Mouse (Mus musculus): Measurements from ENCODE around the gene Gm21083. TPM values are rescaled to one million over a fixed set of nuclear protein-coding genes. Genes with fewer than 3 reads are reported as not detected.
"Not testable (repeated sequence)": the region's sequence is repeated elsewhere in the genome, so short reads cannot be mapped to it uniquely, and the experiment has no call there.

Gm21083 gene
- polyA plus RNA-seq, 1 experiment from 2014 or later: 0.33 TPM

DNA sequence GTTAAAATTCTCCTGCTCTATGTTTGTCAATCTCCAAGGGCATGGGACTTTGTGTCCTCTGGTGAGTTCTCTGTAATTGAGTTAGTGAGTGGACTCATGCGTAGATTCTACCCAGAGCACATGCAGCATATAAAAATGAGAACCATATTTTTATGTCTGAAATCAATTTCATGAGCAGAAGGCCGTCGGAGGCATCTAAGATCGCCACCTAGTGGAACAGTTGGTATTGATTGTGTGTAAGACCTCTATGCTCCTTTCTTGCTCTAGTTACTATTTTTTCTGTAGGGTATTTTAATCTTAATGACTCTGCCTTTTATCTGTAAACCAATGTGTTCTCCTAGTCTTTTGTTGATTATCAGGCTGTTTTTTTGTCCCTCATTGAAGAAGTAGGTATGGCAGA, 23.2 kb downstream of the Gm21083 start:
- H3K4me3 ChIP-seq; H3K4me2 ChIP-seq (replicated peaks); H3K9ac ChIP-seq; H3K27me3 ChIP-seq; H3K27ac ChIP-seq; ATAC-seq (ENCODE audit: low FRiP score, low read depth); H3K36me3 ChIP-seq; H3K4me1 ChIP-seq: not testable (repeated sequence)
- WGBS: 34% methylated on average over 4 of the region's 4 CpGs
- H3K9me3 ChIP-seq: peaks cover 21% of the 10 kb centered on the region

DNA sequence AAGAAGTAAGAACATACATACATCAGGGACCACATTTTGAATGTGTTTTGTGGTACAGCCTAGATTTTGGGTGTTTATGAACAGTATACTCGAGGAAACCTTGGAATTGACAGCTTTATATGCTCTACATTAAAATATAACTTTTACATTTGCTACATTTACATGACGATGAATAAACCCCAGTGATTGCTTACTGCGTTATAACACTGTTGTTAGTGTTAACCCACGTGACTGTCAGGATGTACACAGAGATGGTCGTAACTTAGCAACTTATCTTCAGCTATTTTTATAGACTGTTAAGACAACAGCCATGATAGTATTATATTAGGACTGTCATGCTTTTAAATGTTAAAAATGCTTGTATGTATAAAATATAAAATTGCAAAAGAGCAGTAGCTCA, 24.3 kb downstream of the Gm21083 start:
- not testable (repeated sequence) for H3K27me3 ChIP-seq; H3K9ac ChIP-seq; H3K4me3 ChIP-seq; H3K4me1 ChIP-seq; H3K36me3 ChIP-seq; H3K4me2 ChIP-seq (replicated peaks); ATAC-seq (ENCODE audit: low FRiP score, low read depth); H3K27ac ChIP-seq
- 65% methylated on average over 5 of the region's 5 CpGs for WGBS
- peaks cover 18% of the 10 kb centered on the region for H3K9me3 ChIP-seq

DNA sequence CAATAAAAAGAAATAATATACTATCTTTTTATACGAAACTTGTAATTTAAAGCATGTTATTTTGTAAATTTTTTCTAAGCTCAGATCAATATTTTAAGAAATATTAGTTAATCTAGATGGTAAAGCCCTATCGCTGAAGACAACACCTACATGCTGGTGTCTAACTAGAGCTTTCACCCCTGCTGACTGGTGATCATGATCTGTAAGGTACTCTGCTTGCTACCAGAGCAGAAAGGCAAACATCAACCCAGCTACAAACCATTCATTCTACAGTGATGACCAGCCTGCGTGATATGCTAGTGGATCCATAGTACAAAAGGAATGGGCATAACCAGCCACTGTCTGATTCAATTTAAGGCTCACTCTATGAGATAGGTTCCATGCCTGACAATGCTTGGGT, 24.8 kb downstream of the Gm21083 start:
- ATAC-seq (ENCODE audit: low FRiP score, low read depth); H3K4me1 ChIP-seq; H3K9ac ChIP-seq; H3K27ac ChIP-seq; H3K4me2 ChIP-seq (replicated peaks); H3K4me3 ChIP-seq; H3K36me3 ChIP-seq; H3K27me3 ChIP-seq: not testable (repeated sequence)
- 77% methylated on average over 3 of the region's 3 CpGs for WGBS
- peaks cover 22% of the 10 kb centered on the region for H3K9me3 ChIP-seq

DNA sequence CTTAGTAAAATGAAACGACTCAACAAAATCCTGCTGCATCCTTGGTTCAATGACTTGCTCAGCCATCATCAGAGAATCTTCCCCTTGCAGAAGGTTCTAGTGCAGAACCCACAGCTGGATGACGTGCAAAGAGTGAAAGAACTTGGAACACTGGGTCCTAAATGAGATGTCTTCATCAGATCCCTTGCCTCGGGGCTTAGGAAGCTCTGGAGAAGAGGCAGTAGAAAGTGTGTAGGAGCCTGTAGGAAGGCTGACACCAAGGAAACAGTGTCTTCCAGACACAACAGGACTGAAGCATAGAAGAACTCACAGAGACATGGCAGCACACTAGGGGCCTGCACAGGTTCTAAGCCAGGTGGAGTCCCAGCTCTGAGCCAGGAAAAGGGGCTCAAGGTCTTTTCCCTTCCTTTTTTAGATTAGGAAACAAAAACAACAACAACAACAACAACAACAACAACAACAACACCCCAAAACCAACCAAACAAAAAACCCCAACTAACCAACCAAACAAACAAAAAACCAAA, 25.4 kb downstream of the Gm21083 start:
- ATAC-seq (ENCODE audit: low FRiP score, low read depth); H3K27ac ChIP-seq; H3K9ac ChIP-seq; H3K27me3 ChIP-seq; H3K4me1 ChIP-seq; H3K36me3 ChIP-seq; H3K4me3 ChIP-seq; H3K4me2 ChIP-seq (replicated peaks): not testable (repeated sequence)
- peaks cover 22% of the 10 kb centered on the region for H3K9me3 ChIP-seq
- 59% methylated on average over 3 of the region's 3 CpGs for WGBS

DNA sequence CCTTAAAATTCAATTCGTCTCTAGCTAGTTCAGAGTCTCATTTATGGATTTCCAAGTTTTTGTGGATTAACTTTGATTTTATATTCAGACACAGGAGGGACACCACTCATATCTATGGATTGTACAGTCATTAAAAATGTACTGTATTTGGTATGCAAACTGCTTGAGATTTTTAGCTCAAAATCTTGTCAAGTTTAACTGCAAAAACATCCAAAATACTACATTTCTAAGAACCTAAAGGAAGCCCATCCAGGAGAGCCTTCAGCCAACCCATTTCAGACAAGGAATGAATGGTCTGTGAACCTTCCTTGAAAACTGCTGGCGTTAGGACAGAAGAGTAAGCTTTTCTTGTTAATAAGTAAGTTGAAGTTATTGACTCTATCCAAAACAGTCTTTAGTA, 25.9 kb downstream of the Gm21083 start:
- H3K27me3 ChIP-seq; H3K9ac ChIP-seq; H3K4me2 ChIP-seq (replicated peaks); H3K4me3 ChIP-seq; H3K36me3 ChIP-seq; ATAC-seq (ENCODE audit: low FRiP score, low read depth); H3K27ac ChIP-seq; H3K4me1 ChIP-seq: not testable (repeated sequence)
- 63% methylated on average over 2 of the region's 2 CpGs for WGBS
- H3K9me3 ChIP-seq: peaks cover 22% of the 10 kb centered on the region

DNA sequence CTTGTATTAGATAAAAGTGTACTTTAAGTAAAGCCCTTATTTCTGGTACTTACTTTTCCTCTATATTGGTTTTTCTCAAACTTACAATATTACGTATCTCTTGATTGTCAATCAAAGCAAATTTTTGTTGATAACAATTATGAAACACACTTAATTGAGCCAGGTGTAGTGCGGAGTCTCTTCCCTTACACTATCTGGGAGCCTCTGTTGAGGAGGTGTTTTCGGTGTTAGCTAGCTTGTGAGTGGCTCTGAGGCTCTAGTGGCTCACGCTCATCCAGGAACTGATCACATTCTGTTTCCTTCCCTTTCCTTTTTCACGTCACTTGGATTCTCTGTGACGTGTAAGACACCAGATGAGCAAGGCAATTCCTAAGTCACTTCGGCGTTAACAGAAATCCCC, 26.5 kb downstream of the Gm21083 start:
- not testable (repeated sequence) for H3K27me3 ChIP-seq; ATAC-seq (ENCODE audit: low FRiP score, low read depth); H3K27ac ChIP-seq; H3K9ac ChIP-seq; H3K4me2 ChIP-seq (replicated peaks); H3K4me3 ChIP-seq; H3K4me1 ChIP-seq; H3K36me3 ChIP-seq
- WGBS: 74% methylated on average over 8 of the region's 8 CpGs
- peaks cover 22% of the 10 kb centered on the region for H3K9me3 ChIP-seq

DNA sequence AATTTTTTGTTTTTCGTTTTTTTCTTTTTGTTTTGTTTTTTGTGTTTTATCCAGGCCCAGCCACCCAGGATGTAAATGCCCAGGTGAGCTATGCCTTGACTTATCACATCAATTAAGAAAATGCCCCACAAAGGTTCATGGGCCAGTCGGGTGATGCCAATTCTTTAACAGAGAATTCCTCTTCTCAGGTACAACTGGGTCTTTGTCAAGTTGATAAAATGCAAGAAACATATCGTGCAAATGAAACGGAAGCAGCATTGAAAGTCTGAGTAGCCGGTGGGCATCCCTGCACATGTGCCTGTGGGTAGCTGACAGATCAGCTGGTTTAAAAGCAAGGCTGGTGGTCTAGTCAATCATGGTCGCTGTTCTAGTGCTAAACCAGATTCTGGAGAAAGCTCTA, 29.5 kb downstream of the Gm21083 start:
- H3K4me1 ChIP-seq; H3K27ac ChIP-seq; H3K36me3 ChIP-seq; H3K4me3 ChIP-seq; H3K27me3 ChIP-seq; H3K9ac ChIP-seq; H3K4me2 ChIP-seq (replicated peaks): not testable (repeated sequence)
- peaks cover 13% of the 10 kb centered on the region; the same call in 1 of the 2 replicates for H3K9me3 ChIP-seq
- WGBS: 64% methylated on average over 6 of the region's 6 CpGs
- peak; percentile 71 for ATAC-seq (ENCODE audit: low FRiP score, low read depth)

DNA sequence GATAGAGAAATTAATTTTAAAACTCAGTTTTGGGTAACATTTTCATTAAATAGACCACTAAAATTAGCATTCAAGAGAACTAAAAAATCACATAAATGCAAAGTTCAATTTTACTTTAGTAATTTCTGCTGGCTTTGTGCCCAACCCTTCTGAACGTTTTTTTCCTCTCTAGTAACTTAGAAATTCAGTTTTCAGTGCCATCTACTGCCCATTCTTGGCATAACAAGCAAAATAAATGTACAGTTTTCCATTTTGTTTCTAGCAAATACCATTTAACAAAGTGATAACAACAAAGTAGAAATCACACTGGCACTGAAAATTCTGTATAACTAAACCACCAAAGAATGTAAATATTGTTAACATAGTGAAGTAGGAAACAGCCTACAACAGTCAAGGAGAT, 33.6 kb downstream of the Gm21083 start:
- H3K4me1 ChIP-seq; ATAC-seq (ENCODE audit: low FRiP score, low read depth); H3K9me3 ChIP-seq; H3K4me2 ChIP-seq (replicated peaks); H3K9ac ChIP-seq; H3K27ac ChIP-seq; H3K36me3 ChIP-seq; H3K27me3 ChIP-seq; H3K4me3 ChIP-seq: not testable (repeated sequence)
- 4% methylated on average over 1 of the region's 1 CpGs for WGBS

DNA sequence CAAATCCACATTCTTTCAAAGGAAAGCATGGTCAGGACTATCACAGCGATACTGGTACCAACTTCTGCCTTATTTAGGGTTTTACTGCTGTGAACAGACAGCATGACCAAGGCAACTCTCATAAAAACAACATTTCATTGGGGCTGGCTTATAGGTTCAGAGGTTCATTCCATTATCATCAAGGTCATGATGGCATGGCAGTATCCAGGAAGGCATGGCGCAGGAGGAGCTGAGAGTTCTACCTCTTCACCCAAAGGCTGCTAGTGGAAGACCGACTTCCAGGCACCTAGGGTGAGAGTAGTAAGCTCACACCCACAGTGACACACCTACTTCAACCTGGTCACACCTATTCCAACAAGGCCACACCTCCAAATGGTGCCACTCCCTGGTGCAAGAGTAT, 39.1 kb downstream of the Gm21083 start:
- H3K9ac ChIP-seq; ATAC-seq (ENCODE audit: low FRiP score, low read depth); H3K27me3 ChIP-seq; H3K4me1 ChIP-seq; H3K4me3 ChIP-seq; H3K4me2 ChIP-seq (replicated peaks); H3K27ac ChIP-seq; H3K36me3 ChIP-seq: not testable (repeated sequence)
- WGBS: 72% methylated on average over 3 of the region's 3 CpGs
- H3K9me3 ChIP-seq: peaks cover 15% of the 10 kb centered on the region

DNA sequence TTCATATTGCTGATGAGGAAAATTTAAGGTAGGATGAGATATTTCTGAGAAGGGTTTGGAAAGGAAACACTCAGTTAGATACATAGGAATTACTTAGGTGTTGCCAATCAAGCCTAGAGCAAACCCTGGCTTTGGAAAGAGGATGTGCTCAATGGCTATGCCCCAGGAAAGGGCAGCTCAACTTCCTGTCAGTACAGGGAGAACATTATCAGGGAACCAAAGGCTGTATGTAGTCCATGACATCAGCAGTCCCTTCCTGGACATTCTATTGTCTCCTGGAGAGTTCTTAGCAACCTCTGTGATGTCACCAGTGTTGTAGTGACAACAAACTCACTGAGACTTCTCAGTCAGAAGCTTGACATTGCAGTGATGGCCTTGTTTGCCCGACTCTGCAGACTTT, 41.6 kb downstream of the Gm21083 start, which contains the start of gene Speer4d:
Gene Speer4d (plus strand): TSS at position 301 of the 400 bp plus-strand sequence.
- H3K9ac ChIP-seq; H3K4me1 ChIP-seq; H3K4me3 ChIP-seq; H3K27ac ChIP-seq; H3K27me3 ChIP-seq; ATAC-seq (ENCODE audit: low FRiP score, low read depth); H3K36me3 ChIP-seq; H3K4me2 ChIP-seq (replicated peaks): not testable (repeated sequence)
- H3K9me3 ChIP-seq: peaks cover 15% of the 10 kb centered on the region
- 58% methylated on average over 1 of the region's 1 CpGs for WGBS

DNA sequence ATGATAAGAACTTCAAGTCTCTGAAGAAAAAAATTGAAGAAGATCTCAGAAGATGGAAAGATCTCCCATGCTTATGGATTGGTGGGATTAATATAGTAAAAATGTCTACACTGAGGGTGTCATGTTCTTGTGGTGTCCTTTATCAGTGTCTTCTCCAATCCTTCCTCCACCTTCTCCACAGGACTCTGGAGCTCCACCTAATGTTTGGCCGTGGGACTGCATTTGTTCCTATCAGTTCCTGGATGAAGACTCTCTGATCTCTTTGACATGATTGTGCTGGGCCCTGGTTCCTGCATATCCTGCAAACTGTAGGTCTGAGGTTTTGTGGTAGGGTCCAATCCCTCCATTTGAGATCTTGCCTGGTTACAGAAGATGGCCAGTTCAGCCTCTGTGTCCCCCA, 51.0 kb downstream of the Gm21083 start:
- not testable (repeated sequence) for ATAC-seq (ENCODE audit: low FRiP score, low read depth); H3K36me3 ChIP-seq; H3K4me2 ChIP-seq (replicated peaks); H3K27ac ChIP-seq; H3K9ac ChIP-seq; H3K4me3 ChIP-seq; H3K27me3 ChIP-seq; H3K4me1 ChIP-seq; H3K9me3 ChIP-seq
- WGBS: 30% methylated on average over 1 of the region's 1 CpGs

DNA sequence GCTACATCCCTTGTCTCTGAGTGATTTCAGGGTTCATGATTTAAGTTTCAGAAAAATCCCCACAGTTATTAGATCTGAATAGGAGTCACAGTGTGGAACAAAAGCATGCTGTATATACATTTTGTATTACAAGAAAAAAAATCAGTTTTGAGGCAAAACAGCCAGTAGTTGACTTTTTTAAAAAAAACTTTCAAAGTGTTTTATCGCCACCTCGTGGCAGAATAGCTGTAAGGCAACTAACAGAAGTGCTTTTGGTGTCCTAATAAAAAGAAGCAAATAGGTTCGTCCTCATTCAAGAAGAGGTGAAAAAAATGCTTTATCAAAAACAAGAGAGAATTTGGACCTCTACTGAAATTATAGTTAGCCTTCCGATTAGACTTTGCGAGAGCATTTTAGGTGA, 52.9 kb downstream of the Gm21083 start:
- not testable (repeated sequence) for H3K36me3 ChIP-seq; H3K27ac ChIP-seq; H3K9me3 ChIP-seq; H3K4me3 ChIP-seq; H3K4me2 ChIP-seq (replicated peaks); H3K9ac ChIP-seq; ATAC-seq (ENCODE audit: low FRiP score, low read depth); H3K27me3 ChIP-seq; H3K4me1 ChIP-seq
- WGBS: 26% methylated on average over 5 of the region's 5 CpGs
